Mouse (Mus musculus) ES-E14 (cell line): ENCODE results near the gene Abcg1.

Source experiments
- CHD2 ChIP-seq: IDR thresholded peaks from 2 replicates; pipeline ENCODE4 v1.6.1; 2014; ENCODE audit warnings: mild to moderate bottlenecking, low read depth, low read length, inconsistent platforms
- ZC3H11A ChIP-seq: IDR thresholded peaks from 2 replicates; pipeline ENCODE4 v1.6.1; 2012; ENCODE audit warnings: low read depth, mild to moderate bottlenecking, inconsistent platforms, low read length, borderline replicate concordance
- ZNF384 ChIP-seq: IDR thresholded peaks from 2 replicates; pipeline ENCODE4 v1.6.1; 2012; ENCODE audit warnings: low read depth, low read length, inconsistent platforms

DNA sequence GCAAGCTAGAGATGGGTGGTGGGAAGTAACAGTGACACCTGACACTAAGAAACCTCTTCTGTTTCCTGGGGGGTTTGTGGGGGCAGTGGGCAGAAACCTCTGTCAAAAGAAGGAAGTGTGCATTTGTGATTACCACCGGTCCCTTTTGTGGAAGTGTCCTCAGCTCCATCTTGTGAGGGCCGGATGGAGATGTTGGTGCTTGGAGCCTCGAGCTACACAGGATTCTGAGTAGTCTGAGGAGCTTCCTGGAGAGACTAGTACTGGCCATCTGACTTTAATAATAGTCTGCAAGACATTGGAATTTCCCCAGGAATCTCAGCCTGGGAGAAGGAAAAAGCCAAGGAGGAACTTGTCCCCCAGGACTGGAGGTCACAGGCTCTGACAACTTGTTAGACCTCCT lies 17.2 kb downstream of the Abcg1 start:
- TF ChIP-seq ZC3H11A (no peak), ZNF384 (no peak), CHD2 (no peak)
